Mouse (Mus musculus) forebrain, embryonic 14.5 days (tissue): Measurements from ENCODE around the gene Cpox. TPM values are rescaled to one million over a fixed set of nuclear protein-coding genes. Genes with fewer than 3 reads are reported as not detected.

Experiments
- ATAC-seq: fragments of 200-750 bp; cut with Nextera tagmentation; 2 replicates; pipeline ENCODE4 v1.8.0; 2017; ENCODE audit warnings: mild to moderate bottlenecking, moderate library complexity
- DNase-seq: peaks from one replicate; pipeline ENCODE4 v3.0.0-alpha.2; 2015; ENCODE audit warnings: low spot score
- H3K27ac ChIP-seq: fragments of 300-500 bp; sonication (generic); 2 replicates; pipeline ENCODE4 v1.5.1; 2014; ENCODE audit warnings: low read depth, mild to moderate bottlenecking, control low read depth, low read length, moderate library complexity
- H3K27me3 ChIP-seq: fragments of 300-500 bp; sonication (generic); replicated peaks from 2 replicates; pipeline ENCODE4 v1.6.1; 2014; ENCODE audit warnings: low read length, control low read depth, mixed read lengths; ENCODE audit not compliant: control insufficient read depth, insufficient read depth
- H3K36me3 ChIP-seq: fragments of 300-500 bp; sonication (generic); 2 replicates; pipeline ENCODE4 v1.6.1; 2014; ENCODE audit warnings: low read length, control low read depth; ENCODE audit not compliant: control insufficient read depth, insufficient read depth
- H3K4me1 ChIP-seq: fragments of 300-500 bp; sonication (generic); 2 replicates; pipeline ENCODE4 v1.6.1; 2014; ENCODE audit warnings: antibody characterized with exemption, low read length, control low read depth; ENCODE audit not compliant: control insufficient read depth, insufficient read depth
- H3K4me2 ChIP-seq: fragments of 300-500 bp; sonication (generic); 2 replicates; pipeline ENCODE4 v1.6.1; 2014; ENCODE audit warnings: mild to moderate bottlenecking, control low read depth, low read length
- H3K4me3 ChIP-seq: fragments of 300-500 bp; sonication (generic); 2 replicates; pipeline ENCODE4 v1.5.1; 2014; ENCODE audit warnings: low read depth, low read length, control low read depth
- H3K9ac ChIP-seq: fragments of 300-500 bp; sonication (generic); 2 replicates; pipeline ENCODE4 v1.6.1; 2014; ENCODE audit warnings: mild to moderate bottlenecking, low read length, control low read depth, moderate library complexity
- H3K9me3 ChIP-seq: fragments of 300-500 bp; sonication (generic); replicated peaks from 2 replicates; pipeline ENCODE4 v1.6.1; 2016; ENCODE audit warnings: low read length, control low read depth, mixed read lengths; ENCODE audit not compliant: control insufficient read depth
- WGBS: fragments of 180-500 bp; shearing (Covaris S2); extraction: QIAGEN DNeasy Blood & Tissue Kit; methylation state at CpG from one replicate; pipeline ENCODE4 v1.1.7; 2014; 5-methylcytosine and 5-hydroxymethylcytosine counted together
- polyA plus RNA-seq: library from polyadenylated mRNA; unstranded; fragments of >200 nt; fragmentation: Nextera tagmentation; extraction: Ambion mirVana; gene quantifications from 2 replicates; pipeline ENCODE4 v1.2.1, GENCODE M21; 2014

Cpox gene
- polyA plus RNA-seq: 8.9 and 9.1 TPM in 2 replicates

- no peaks in the 10 kb centered on the region for H3K4me1 ChIP-seq
- no peaks in the 10 kb centered on the region for H3K9me3 ChIP-seq
- H3K36me3 ChIP-seq: peaks cover 12% of the 10 kb centered on the region; the same call in 1 of the 2 replicates
- under 1% methylated on average over 51 of the region's 51 CpGs for WGBS
- ATAC-seq (peak; percentile 98), DNase-seq (peak; percentile 90)
- no peaks in the 10 kb centered on the region for H3K27me3 ChIP-seq
- peak within 1 kb of the TSS; percentile 88 for H3K4me2 ChIP-seq
- peak within 1 kb of the TSS; percentile 85 for H3K9ac ChIP-seq
- H3K4me3 ChIP-seq: peak within 1 kb of the TSS; percentile 84
- peak within 1 kb of the TSS; percentile 79 for H3K27ac ChIP-seq
Observed at GRCm38 (mm10) chr16:58669917-58670630, at the start of gene Cpox. Cpox (plus strand) TSS chr16:58670292.

DNA sequence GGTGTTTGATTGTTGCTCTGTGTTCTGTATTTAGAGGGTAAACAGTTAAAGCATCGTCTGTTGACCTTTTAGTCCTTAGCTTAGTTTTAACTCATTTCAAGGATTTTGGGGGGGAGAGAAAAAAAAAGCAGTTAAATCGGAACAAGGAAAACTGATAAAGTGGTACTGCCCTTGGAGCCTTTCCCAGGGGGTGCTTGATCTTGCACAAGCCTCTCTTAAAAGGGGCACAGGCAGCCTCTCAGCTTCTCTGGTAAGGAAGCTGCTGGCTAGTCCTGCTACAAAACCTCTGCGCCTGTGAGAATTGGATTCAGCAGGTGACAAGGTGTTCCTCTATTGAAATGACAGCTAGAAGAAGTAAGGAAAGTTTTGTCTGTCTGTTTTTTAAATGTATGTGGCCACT, 47.7 kb upstream of the Cpox start:
- ATAC-seq: no peak
- 94% methylated on average over 3 of the region's 3 CpGs for WGBS
- DNase-seq: no peak

GRCm38 (mm10) chr16:58623114-58623513, 47.0 kb upstream of the Cpox start:
- no peak overlapping the region for H3K4me3 ChIP-seq
- ATAC-seq: no peak
- no peaks in the 10 kb centered on the region for H3K27me3 ChIP-seq
- no peak for DNase-seq
- no peaks in the 10 kb centered on the region for H3K9me3 ChIP-seq
- no peaks in the 10 kb centered on the region for H3K4me1 ChIP-seq
- H3K27ac ChIP-seq: no peak overlapping the region
- 71% methylated on average over 4 of the region's 4 CpGs for WGBS
- no peak overlapping the region for H3K9ac ChIP-seq
- H3K36me3 ChIP-seq: no peaks in the 10 kb centered on the region
- H3K4me2 ChIP-seq: no peak overlapping the region

More for the DNA sequence above, 47.7 kb upstream of the Cpox start:
- Histone ChIP-seq H3K4me3 (no peak overlapping the region), H3K4me2 (no peak overlapping the region), H3K9ac (no peak overlapping the region), H3K9me3 (no peaks in the 10 kb centered on the region), H3K27ac (no peak overlapping the region), H3K4me1 (no peaks in the 10 kb centered on the region), H3K36me3 (no peaks in the 10 kb centered on the region), H3K27me3 (no peaks in the 10 kb centered on the region)

GRCm38 (mm10) chr16:58623944-58624343, 46.1 kb upstream of the Cpox start:
- Histone ChIP-seq H3K4me1 (no peaks in the 10 kb centered on the region), H3K27me3 (no peaks in the 10 kb centered on the region), H3K4me3 (no peak overlapping the region), H3K9ac (no peak overlapping the region), H3K4me2 (no peak overlapping the region), H3K27ac (no peak overlapping the region), H3K9me3 (no peaks in the 10 kb centered on the region), H3K36me3 (no peaks in the 10 kb centered on the region)
- DNase-seq (peak; percentile 38), ATAC-seq (no peak; the same call in 1 of the 2 replicates)
- 85% methylated on average over 6 of the region's 6 CpGs for WGBS

GRCm38 (mm10) chr16:58627597-58628335, 42.3 kb upstream of the Cpox start:
- DNase-seq: peak; percentile 16
- no peaks in the 10 kb centered on the region for H3K36me3 ChIP-seq
- ATAC-seq: no peak
- no peaks in the 10 kb centered on the region for H3K9me3 ChIP-seq
- no peak overlapping the region for H3K4me2 ChIP-seq
- no peak overlapping the region for H3K9ac ChIP-seq
- H3K27me3 ChIP-seq: no peaks in the 10 kb centered on the region
- no peaks in the 10 kb centered on the region for H3K4me1 ChIP-seq
- no peak overlapping the region for H3K4me3 ChIP-seq
- H3K27ac ChIP-seq: no peak overlapping the region
- 84% methylated on average over 4 of the region's 4 CpGs for WGBS

DNA sequence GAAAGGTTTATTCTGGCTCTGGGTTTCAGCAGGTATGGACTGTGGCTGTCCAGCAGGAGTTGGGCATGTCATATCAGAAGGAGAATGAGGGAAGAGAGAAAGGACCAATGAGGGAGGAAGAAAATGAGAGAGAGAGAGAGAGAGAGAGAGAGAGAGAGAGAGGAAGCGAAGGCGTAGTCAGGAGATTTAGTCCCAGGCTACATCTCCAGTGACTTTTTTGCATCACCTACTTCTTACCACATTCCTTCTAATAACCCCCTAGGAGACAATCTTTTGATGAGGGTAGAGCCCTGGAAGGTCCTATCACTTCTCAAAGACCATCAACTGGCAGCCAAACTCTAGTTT, 41.8 kb upstream of the Cpox start:
- Histone ChIP-seq H3K4me3 (no peak overlapping the region), H3K27ac (no peak overlapping the region), H3K9me3 (no peaks in the 10 kb centered on the region), H3K4me2 (no peak overlapping the region), H3K36me3 (no peaks in the 10 kb centered on the region), H3K27me3 (no peaks in the 10 kb centered on the region), H3K9ac (no peak overlapping the region), H3K4me1 (no peaks in the 10 kb centered on the region)
- no peak for ATAC-seq
- 96% methylated on average over 2 of the region's 2 CpGs for WGBS
- DNase-seq: no peak

DNA sequence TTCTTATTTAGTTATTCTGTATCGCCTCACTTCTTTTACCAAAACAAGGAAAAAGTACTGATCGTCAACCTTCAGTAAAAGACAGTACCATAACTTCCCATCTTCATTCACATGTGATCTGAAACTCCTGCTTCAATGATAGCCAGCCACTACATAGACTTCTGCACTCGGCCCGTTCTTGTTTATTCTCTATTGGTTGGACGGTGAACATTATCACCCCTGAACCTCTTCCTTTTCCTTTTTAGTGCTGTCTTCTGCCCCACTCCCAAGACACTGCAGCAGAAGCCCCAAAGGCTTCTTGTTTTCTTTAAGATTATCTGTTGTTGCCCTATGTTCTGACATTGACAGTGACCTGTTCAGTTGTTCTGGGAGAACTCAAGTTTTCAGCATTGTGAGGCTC, 41.1 kb upstream of the Cpox start:
- H3K27me3 ChIP-seq: no peaks in the 10 kb centered on the region
- WGBS: 95% methylated on average over 5 of the region's 5 CpGs
- H3K36me3 ChIP-seq: no peaks in the 10 kb centered on the region
- no peak for ATAC-seq
- no peak overlapping the region for H3K4me2 ChIP-seq
- H3K27ac ChIP-seq: no peak overlapping the region
- no peaks in the 10 kb centered on the region for H3K9me3 ChIP-seq
- no peaks in the 10 kb centered on the region for H3K4me1 ChIP-seq
- H3K9ac ChIP-seq: no peak overlapping the region
- no peak overlapping the region for H3K4me3 ChIP-seq
- no peak for DNase-seq

DNA sequence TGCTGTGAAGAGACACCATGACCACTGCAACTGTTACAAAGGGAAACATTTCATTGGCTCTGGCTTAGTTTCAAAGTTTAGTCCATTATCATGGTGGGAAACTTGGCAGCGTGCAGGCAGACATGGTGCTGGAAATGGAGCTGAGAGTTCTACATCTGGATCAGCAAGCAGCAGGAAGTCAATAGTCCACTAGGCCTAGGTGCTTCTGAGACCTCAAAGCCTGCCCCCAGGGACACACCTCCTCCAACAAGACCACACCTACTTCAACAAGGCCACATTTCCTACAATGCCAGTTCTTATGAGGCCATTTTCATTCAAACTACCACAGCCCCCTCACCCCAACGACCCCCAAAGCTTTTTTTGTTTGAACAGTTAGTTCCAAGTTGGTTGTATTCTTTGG, 40.4 kb upstream of the Cpox start:
- Histone ChIP-seq H3K27ac (no peak overlapping the region), H3K9me3 (no peaks in the 10 kb centered on the region), H3K27me3 (no peaks in the 10 kb centered on the region), H3K36me3 (no peaks in the 10 kb centered on the region), H3K4me1 (no peaks in the 10 kb centered on the region), H3K4me2 (no peak overlapping the region), H3K9ac (no peak overlapping the region), H3K4me3 (no peak overlapping the region)
- DNase-seq: no peak
- ATAC-seq: no peak
- WGBS: 67% methylated on average over 2 of the region's 2 CpGs

GRCm38 (mm10) chr16:58635866-58636265, 34.2 kb upstream of the Cpox start:
- Histone ChIP-seq H3K36me3 (no peaks in the 10 kb centered on the region), H3K4me3 (no peak overlapping the region), H3K4me2 (no peak overlapping the region), H3K9me3 (no peaks in the 10 kb centered on the region), H3K4me1 (no peaks in the 10 kb centered on the region), H3K9ac (no peak overlapping the region), H3K27ac (no peak overlapping the region), H3K27me3 (no peaks in the 10 kb centered on the region)
- ATAC-seq: no peak
- WGBS: 57% methylated on average over 2 of the region's 2 CpGs
- no peak for DNase-seq
